Mouse (Mus musculus) stomach, postnatal 0 days (tissue): ENCODE data around the gene Fto.

Source experiments
- CTCF ChIP-seq: IDR thresholded peaks from 2 replicates; pipeline ENCODE4 v1.5.1; 2016; ENCODE audit warnings: antibody characterized with exemption, low read depth, mild to moderate bottlenecking, moderate library complexity
- EP300 ChIP-seq: optimal IDR thresholded peaks from 2 replicates; pipeline ENCODE3; 2016; ENCODE audit warnings: antibody characterized with exemption

DNA sequence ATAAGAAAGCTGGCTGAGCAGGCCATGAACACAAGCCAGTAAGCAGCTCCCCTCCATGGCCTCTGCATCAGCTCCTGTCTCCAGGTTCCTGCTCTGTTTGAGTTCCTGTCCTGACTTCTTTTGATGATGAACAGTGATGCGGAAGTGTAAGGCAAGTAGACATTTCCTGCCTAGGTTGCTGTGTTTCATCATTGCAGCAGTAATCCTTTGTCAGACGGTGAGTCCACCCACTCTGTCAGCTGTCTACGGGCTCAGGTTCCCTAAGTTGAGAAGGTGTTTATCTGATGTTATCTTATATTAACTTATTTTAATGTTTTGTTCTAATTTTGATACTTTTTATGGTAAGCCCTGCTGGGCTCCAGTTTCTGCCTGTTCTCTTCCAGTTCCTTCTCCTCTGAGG is 12.7 kb downstream of the Fto start:
- no peak for TF ChIP-seq CTCF
- no peak for TF ChIP-seq EP300
